Mouse (Mus musculus): ENCODE measurements around the gene Cflar. TPM values are rescaled to one million over a fixed set of nuclear protein-coding genes. Genes with fewer than 3 reads are reported as not detected.
"Not testable (repeated sequence)": the region's sequence is repeated elsewhere in the genome, so short reads cannot be mapped to it uniquely, and the experiment has no call there.

Cflar gene
- polyA plus RNA-seq, 1 experiment from 2014 or later, result 32.6 TPM

- not testable (repeated sequence) for H3K27me3 ChIP-seq (ENCODE audit: control insufficient read depth, insufficient read depth, low read length); H3K9me3 ChIP-seq (replicated peaks; ENCODE audit: control insufficient read depth, low read length); H3K4me1 ChIP-seq (ENCODE audit: control insufficient read depth, insufficient read depth, low read length); H3K4me2 ChIP-seq; H3K9ac ChIP-seq (ENCODE audit: low read depth, low read length); ATAC-seq (replicated peaks; ENCODE audit: insufficient number of reproducible peaks, low FRiP score, low TSS enrichment); H3K27ac ChIP-seq (ENCODE audit: low read depth, low read length); H3K36me3 ChIP-seq (ENCODE audit: control insufficient read depth, insufficient read depth, low read length); H3K4me3 ChIP-seq (ENCODE audit: low read depth, low read length)
- 50% methylated on average over 4 of the region's 5 CpGs for WGBS (ENCODE audit: insufficient replicate concordance)
These were observed 10.6 kb upstream of the Cflar start for GRCm38 (mm10) chr1:58700580-58701162.

- H3K9ac ChIP-seq (ENCODE audit: low read depth, low read length); H3K36me3 ChIP-seq (ENCODE audit: control insufficient read depth, insufficient read depth, low read length); H3K4me3 ChIP-seq (ENCODE audit: low read depth, low read length); H3K9me3 ChIP-seq (replicated peaks; ENCODE audit: control insufficient read depth, low read length); H3K4me1 ChIP-seq (ENCODE audit: control insufficient read depth, insufficient read depth, low read length); H3K27ac ChIP-seq (ENCODE audit: low read depth, low read length); ATAC-seq (replicated peaks; ENCODE audit: insufficient number of reproducible peaks, low FRiP score, low TSS enrichment); H3K27me3 ChIP-seq (ENCODE audit: control insufficient read depth, insufficient read depth, low read length); H3K4me2 ChIP-seq: not testable (repeated sequence)
- WGBS (ENCODE audit: insufficient replicate concordance), result 88% methylated on average over 1 of the region's 1 CpGs
These were observed 1.3 kb upstream of the Cflar start for GRCm38 (mm10) chr1:58710043-58710442.

- ATAC-seq (replicated peaks; ENCODE audit: insufficient number of reproducible peaks, low FRiP score, low TSS enrichment), result 0 out of 2 replicates have a peak, but pooled peaks have one; percentile 2
- H3K27ac ChIP-seq (ENCODE audit: low read depth, low read length), result peak overlapping the region; percentile 99
- 48% methylated on average over 10 of the region's 10 CpGs for WGBS (ENCODE audit: insufficient replicate concordance)
These were observed 470 bp upstream of the Cflar start for GRCm38 (mm10) chr1:58710711-58711364.

GRCm38 (mm10) chr1:58712076-58713061, 1.1 kb downstream of the Cflar start:
- Histone ChIP-seq H3K9ac (ENCODE audit: low read depth, low read length) (peak overlapping the region; percentile 92), H3K9me3 (replicated peaks; ENCODE audit: control insufficient read depth, low read length) (no peaks in the 10 kb centered on the region), H3K36me3 (ENCODE audit: control insufficient read depth, insufficient read depth, low read length) (peaks cover 6% of the 10 kb centered on the region), H3K4me1 (ENCODE audit: control insufficient read depth, insufficient read depth, low read length) (0 out of 2 replicates have a peak, but pooled peaks cover 3% of the 10 kb centered on the region), H3K27ac (ENCODE audit: low read depth, low read length) (peak overlapping the region; percentile 99), H3K4me3 (ENCODE audit: low read depth, low read length) (peak overlapping the region; percentile 62), H3K27me3 (ENCODE audit: control insufficient read depth, insufficient read depth, low read length) (no peaks in the 10 kb centered on the region), H3K4me2 (peak overlapping the region; percentile 71)
- 1% methylated on average over 16 of the region's 17 CpGs for WGBS (ENCODE audit: insufficient replicate concordance)
- peak; percentile 75 for ATAC-seq (replicated peaks; ENCODE audit: insufficient number of reproducible peaks, low FRiP score, low TSS enrichment)

More at GRCm38 (mm10) chr1:58710711-58711364, 470 bp upstream of the Cflar start:
- Histone ChIP-seq H3K27me3 (ENCODE audit: control insufficient read depth, insufficient read depth, low read length) (no peaks in the 10 kb centered on the region), H3K9ac (ENCODE audit: low read depth, low read length) (peak overlapping the region; percentile 92), H3K4me3 (ENCODE audit: low read depth, low read length) (peak overlapping the region; percentile 62), H3K4me1 (ENCODE audit: control insufficient read depth, insufficient read depth, low read length) (0 out of 2 replicates have a peak, but pooled peaks cover 3% of the 10 kb centered on the region), H3K36me3 (ENCODE audit: control insufficient read depth, insufficient read depth, low read length) (peaks cover 4% of the 10 kb centered on the region), H3K4me2 (peak overlapping the region; percentile 71), H3K9me3 (replicated peaks; ENCODE audit: control insufficient read depth, low read length) (no peaks in the 10 kb centered on the region)

- H3K36me3 ChIP-seq (ENCODE audit: control insufficient read depth, insufficient read depth, low read length), result peaks cover 6% of the 10 kb centered on the region
- H3K27me3 ChIP-seq (ENCODE audit: control insufficient read depth, insufficient read depth, low read length), result no peaks in the 10 kb centered on the region
- 0 out of 2 replicates have a peak, but pooled peaks have one; percentile 18 for ATAC-seq (replicated peaks; ENCODE audit: insufficient number of reproducible peaks, low FRiP score, low TSS enrichment)
- H3K27ac ChIP-seq (ENCODE audit: low read depth, low read length), result peak overlapping the region; percentile 99
- H3K4me3 ChIP-seq (ENCODE audit: low read depth, low read length), result peak overlapping the region; percentile 62
- H3K4me1 ChIP-seq (ENCODE audit: control insufficient read depth, insufficient read depth, low read length), result 0 out of 2 replicates have a peak, but pooled peaks cover 3% of the 10 kb centered on the region
- H3K9ac ChIP-seq (ENCODE audit: low read depth, low read length), result peak overlapping the region; percentile 81
- no peaks in the 10 kb centered on the region for H3K9me3 ChIP-seq (replicated peaks; ENCODE audit: control insufficient read depth, low read length)
- peak overlapping the region; percentile 71 for H3K4me2 ChIP-seq
- 5% methylated on average over 31 of the region's 31 CpGs for WGBS (ENCODE audit: insufficient replicate concordance)
These were observed 2.0 kb downstream of the Cflar start for GRCm38 (mm10) chr1:58713081-58713892.

GRCm38 (mm10) chr1:58713893-58714231, 2.6 kb downstream of the Cflar start:
- 46% methylated on average over 4 of the region's 4 CpGs for WGBS (ENCODE audit: insufficient replicate concordance)
- H3K36me3 ChIP-seq (ENCODE audit: control insufficient read depth, insufficient read depth, low read length), result peaks cover 6% of the 10 kb centered on the region

GRCm38 (mm10) chr1:58714361-58714760, 3.1 kb downstream of the Cflar start:
- peaks cover 6% of the 10 kb centered on the region for H3K36me3 ChIP-seq (ENCODE audit: control insufficient read depth, insufficient read depth, low read length)
- WGBS (ENCODE audit: insufficient replicate concordance), result 58% methylated on average over 1 of the region's 1 CpGs
- H3K9ac ChIP-seq (ENCODE audit: low read depth, low read length), result peak overlapping the region; percentile 81
- H3K4me3 ChIP-seq (ENCODE audit: low read depth, low read length), result peak overlapping the region; percentile 62
- H3K27me3 ChIP-seq (ENCODE audit: control insufficient read depth, insufficient read depth, low read length), result no peaks in the 10 kb centered on the region
- H3K4me1 ChIP-seq (ENCODE audit: control insufficient read depth, insufficient read depth, low read length), result 0 out of 2 replicates have a peak, but pooled peaks cover 3% of the 10 kb centered on the region
- no peak for ATAC-seq (replicated peaks; ENCODE audit: insufficient number of reproducible peaks, low FRiP score, low TSS enrichment)
- no peaks in the 10 kb centered on the region for H3K9me3 ChIP-seq (replicated peaks; ENCODE audit: control insufficient read depth, low read length)
- peak overlapping the region; percentile 99; the same call in 1 of the 2 replicates for H3K27ac ChIP-seq (ENCODE audit: low read depth, low read length)
- peak overlapping the region; percentile 71 for H3K4me2 ChIP-seq

More at GRCm38 (mm10) chr1:58713893-58714231, 2.6 kb downstream of the Cflar start:
- Histone ChIP-seq H3K9me3 (replicated peaks; ENCODE audit: control insufficient read depth, low read length) (no peaks in the 10 kb centered on the region), H3K27ac (ENCODE audit: low read depth, low read length) (peak overlapping the region; percentile 99), H3K4me1 (ENCODE audit: control insufficient read depth, insufficient read depth, low read length) (0 out of 2 replicates have a peak, but pooled peaks cover 3% of the 10 kb centered on the region), H3K4me3 (ENCODE audit: low read depth, low read length) (peak overlapping the region; percentile 62), H3K4me2 (peak overlapping the region; percentile 71), H3K27me3 (ENCODE audit: control insufficient read depth, insufficient read depth, low read length) (no peaks in the 10 kb centered on the region), H3K9ac (ENCODE audit: low read depth, low read length) (peak overlapping the region; percentile 81)
- no peak for ATAC-seq (replicated peaks; ENCODE audit: insufficient number of reproducible peaks, low FRiP score, low TSS enrichment)

Measured in heart, embryonic 11.5 days (tissue).